ENCODE assay signal across 8 mouse cellular contexts in the genomic region with DNA sequence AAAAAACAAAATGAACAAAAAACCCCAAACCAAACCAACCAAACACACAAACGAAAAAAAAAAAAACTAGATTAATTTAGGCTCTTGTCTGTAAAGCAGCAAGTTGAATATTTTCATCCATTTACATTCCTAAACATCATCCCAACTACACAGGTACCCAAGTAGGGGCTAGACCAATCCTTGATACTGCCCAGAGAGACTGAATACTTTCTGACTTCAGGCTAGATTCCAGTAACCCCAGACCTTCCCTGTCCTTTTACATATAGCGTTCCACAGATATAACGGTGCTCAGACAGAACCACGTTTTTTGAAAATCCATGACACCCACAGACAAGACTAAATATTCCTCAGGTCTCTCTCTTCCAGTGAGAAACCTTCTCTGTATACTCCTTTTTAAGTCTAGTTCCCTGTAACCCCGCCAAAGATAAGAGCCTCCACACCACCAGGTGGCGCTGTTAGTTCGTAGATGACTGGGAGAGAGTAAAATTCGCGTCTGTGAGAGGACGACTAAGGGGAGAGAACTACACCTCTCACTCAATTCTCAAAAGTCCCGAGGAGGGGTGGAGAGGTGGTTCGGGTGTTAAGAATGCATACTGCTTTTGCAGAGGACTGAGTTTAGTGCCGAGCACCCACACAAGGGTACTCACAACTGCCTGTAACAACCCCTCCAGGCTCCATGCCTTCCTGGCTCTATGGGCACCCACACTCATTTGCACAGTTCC. TPM values are rescaled to one million over a fixed set of nuclear protein-coding genes. Genes with fewer than 3 reads are reported as not detected.
DNase-seq lines count a peak whose midpoint lies in the region; ATAC-seq and TF ChIP-seq lines count a peak whose summit lies in the region.

No protein-coding gene starts in this region.

- peak overlapping the region; percentile 68 for H3K4me2 ChIP-seq in heart, embryonic 15.5 days
- H3K4me2 ChIP-seq in liver, embryonic 12.5 days = peak overlapping the region; percentile 62

- DNase-seq in brain, adult 2 months (ENCODE audit: low read depth, low spot score) = peak; percentile 88
- DNase-seq in forebrain, embryonic 10.5 days (ENCODE audit: extremely low spot score, low spot score) = peak; percentile 83
- DNase-seq in kidney, postnatal 14 days = peak; percentile 89
- peak; percentile 94 for DNase-seq in naive thymus-derived CD4-positive, alpha-beta T cell, adult 2 months (ENCODE audit: low read depth)
- peak; percentile 86 for DNase-seq in splenic B cell, adult 2 months (ENCODE audit: low read depth, low spot score)

- no peaks in the 10 kb centered on the region for H3K79me2 ChIP-seq in C2C12 (ENCODE audit: control insufficient read depth, insufficient read depth)

- H3K27me3 ChIP-seq in C2C12 (ENCODE audit: control insufficient read depth, insufficient read depth, insufficient read length) = no peaks in the 10 kb centered on the region
- no peaks in the 10 kb centered on the region for H3K27me3 ChIP-seq in forebrain, embryonic 10.5 days (ENCODE audit: poor library complexity, severe bottlenecking)
- no peaks in the 10 kb centered on the region for H3K27me3 ChIP-seq in heart, embryonic 15.5 days
- H3K27me3 ChIP-seq in liver, embryonic 12.5 days (replicated peaks) = no peaks in the 10 kb centered on the region
- no peaks in the 10 kb centered on the region for H3K27me3 ChIP-seq in splenic B cell, adult 2 months (ENCODE audit: control insufficient read depth, insufficient read depth, low read length, poor library complexity, severe bottlenecking)

- peak overlapping the region; percentile 80 for H3K27ac ChIP-seq in forebrain, embryonic 10.5 days
- 0 out of 2 replicates have a peak overlapping the region, but pooled peaks have one; percentile 8 for H3K27ac ChIP-seq in heart, embryonic 15.5 days
- no peak overlapping the region for H3K27ac ChIP-seq in liver, embryonic 12.5 days

- H3K4me1 ChIP-seq in forebrain, embryonic 10.5 days = no peaks in the 10 kb centered on the region
- no peaks in the 10 kb centered on the region for H3K4me1 ChIP-seq in heart, embryonic 15.5 days (replicated peaks)
- no peaks in the 10 kb centered on the region for H3K4me1 ChIP-seq in liver, embryonic 12.5 days

- H3K9ac ChIP-seq in heart, embryonic 15.5 days = peak overlapping the region; percentile 50
- peak overlapping the region; percentile 58 for H3K9ac ChIP-seq in liver, embryonic 12.5 days

- no peaks in the 10 kb centered on the region for H3K79me3 ChIP-seq in C2C12 (ENCODE audit: low read depth)

- WGBS in forebrain, embryonic 10.5 days = 13% methylated on average over 13 of the region's 13 CpGs
- 10% methylated on average over 13 of the region's 13 CpGs for WGBS in heart, embryonic 15.5 days
- WGBS in liver, embryonic 12.5 days (ENCODE audit: insufficient replicate concordance) = 10% methylated on average over 13 of the region's 13 CpGs

- peak; percentile 4 for TF ChIP-seq CTCF in C2C12 (IDR thresholded peaks at IDR 0.05; ENCODE audit: control insufficient read depth, insufficient read depth, insufficient read length)

- H3K4me3 ChIP-seq in C2C12 (ENCODE audit: insufficient read depth, poor library complexity, severe bottlenecking) = no peak overlapping the region
- H3K4me3 ChIP-seq in forebrain, embryonic 10.5 days = peak overlapping the region; percentile 53
- peak overlapping the region; percentile 49 for H3K4me3 ChIP-seq in heart, embryonic 15.5 days
- peak overlapping the region; percentile 52 for H3K4me3 ChIP-seq in liver, embryonic 12.5 days

- H3K9me3 ChIP-seq in forebrain, embryonic 10.5 days = no peaks in the 10 kb centered on the region
- no peaks in the 10 kb centered on the region for H3K9me3 ChIP-seq in heart, embryonic 15.5 days (replicated peaks)
- no peaks in the 10 kb centered on the region for H3K9me3 ChIP-seq in liver, embryonic 12.5 days (replicated peaks)

- ATAC-seq in heart, embryonic 15.5 days (replicated peaks; ENCODE audit: insufficient number of reproducible peaks, insufficient read depth, low FRiP score, low read depth) = 0 out of 2 replicates have a peak, but pooled peaks have one; percentile 45
- peak; percentile 46 for ATAC-seq in liver, embryonic 12.5 days

- H3K36me3 ChIP-seq in C2C12 (ENCODE audit: control insufficient read depth, insufficient read depth) = no peaks in the 10 kb centered on the region
- H3K36me3 ChIP-seq in forebrain, embryonic 10.5 days (replicated peaks) = no peaks in the 10 kb centered on the region
- no peaks in the 10 kb centered on the region for H3K36me3 ChIP-seq in heart, embryonic 15.5 days
- H3K36me3 ChIP-seq in liver, embryonic 12.5 days = no peaks in the 10 kb centered on the region
- no peaks in the 10 kb centered on the region for H3K36me3 ChIP-seq in splenic B cell, adult 2 months (ENCODE audit: control insufficient read depth, insufficient read depth, low read length, poor library complexity, severe bottlenecking)

- H3ac ChIP-seq in C2C12 (ENCODE audit: control insufficient read depth, insufficient read length, low read depth) = no peak overlapping the region

TF ChIP-seq in C2C12, 6 proteins besides CTCF, POLR2A, EP300 and RAD21:
- TF ChIP-seq FOSL1 (IDR thresholded peaks at IDR 0.05; ENCODE audit: insufficient read depth, low read length, poor library complexity, severe bottlenecking) = no peak
- no peak for TF ChIP-seq MAX (IDR thresholded peaks at IDR 0.05)

RNA-seq across cellular contexts. Expression of gene Cyp2s1, which starts 31.2 kb away (rescaled TPM):
- polyA plus RNA-seq in C2C12 (2012; fragmentation: generic; extraction: Trizol) = 0.15 TPM
- 0.17 and 0.28 TPM in 2 replicates for polyA plus RNA-seq in forebrain, embryonic 10.5 days (2016; fragmentation: Nextera tagmentation; extraction: Ambion mirVana)
- 3.3 and 5.1 TPM in 2 replicates for polyA plus RNA-seq in heart, embryonic 15.5 days (2015; fragmentation: Nextera tagmentation; extraction: Ambion mirVana)
- polyA plus RNA-seq in liver, embryonic 12.5 days (2016; fragmentation: Nextera tagmentation; extraction: Ambion mirVana) = 0.62 and 0.81 TPM in 2 replicates

RNA-seq across cellular contexts. Expression of gene Cyp2b10, which starts 49.5 kb away (rescaled TPM):
- polyA plus RNA-seq in C2C12 (2012; fragmentation: generic; extraction: Trizol) = not detected
- polyA plus RNA-seq in forebrain, embryonic 10.5 days (2016; fragmentation: Nextera tagmentation; extraction: Ambion mirVana) = not detected in 2 replicates
- not detected in 2 replicates for polyA plus RNA-seq in heart, embryonic 15.5 days (2015; fragmentation: Nextera tagmentation; extraction: Ambion mirVana)
- polyA plus RNA-seq in liver, embryonic 12.5 days (2016; fragmentation: Nextera tagmentation; extraction: Ambion mirVana) = 0.06 TPM in 1 of 2 replicates, not detected in the other

RNA-seq across cellular contexts. Expression of gene Axl, which starts 59.4 kb away (rescaled TPM):
- 270 TPM for polyA plus RNA-seq in C2C12 (2012; fragmentation: generic; extraction: Trizol)
- polyA plus RNA-seq in forebrain, embryonic 10.5 days (2016; fragmentation: Nextera tagmentation; extraction: Ambion mirVana) = 19.3 and 19.5 TPM in 2 replicates
- polyA plus RNA-seq in heart, embryonic 15.5 days (2015; fragmentation: Nextera tagmentation; extraction: Ambion mirVana) = 49.1 and 65.3 TPM in 2 replicates
- 14.1 and 20.1 TPM in 2 replicates for polyA plus RNA-seq in liver, embryonic 12.5 days (2016; fragmentation: Nextera tagmentation; extraction: Ambion mirVana)
